Mouse (Mus musculus): Measurements from ENCODE around the gene Agap1. TPM values are rescaled to one million over a fixed set of nuclear protein-coding genes. Genes with fewer than 3 reads are reported as not detected.

Agap1 gene
- polyA plus RNA-seq, 1 experiment = 31.6 TPM

DNA sequence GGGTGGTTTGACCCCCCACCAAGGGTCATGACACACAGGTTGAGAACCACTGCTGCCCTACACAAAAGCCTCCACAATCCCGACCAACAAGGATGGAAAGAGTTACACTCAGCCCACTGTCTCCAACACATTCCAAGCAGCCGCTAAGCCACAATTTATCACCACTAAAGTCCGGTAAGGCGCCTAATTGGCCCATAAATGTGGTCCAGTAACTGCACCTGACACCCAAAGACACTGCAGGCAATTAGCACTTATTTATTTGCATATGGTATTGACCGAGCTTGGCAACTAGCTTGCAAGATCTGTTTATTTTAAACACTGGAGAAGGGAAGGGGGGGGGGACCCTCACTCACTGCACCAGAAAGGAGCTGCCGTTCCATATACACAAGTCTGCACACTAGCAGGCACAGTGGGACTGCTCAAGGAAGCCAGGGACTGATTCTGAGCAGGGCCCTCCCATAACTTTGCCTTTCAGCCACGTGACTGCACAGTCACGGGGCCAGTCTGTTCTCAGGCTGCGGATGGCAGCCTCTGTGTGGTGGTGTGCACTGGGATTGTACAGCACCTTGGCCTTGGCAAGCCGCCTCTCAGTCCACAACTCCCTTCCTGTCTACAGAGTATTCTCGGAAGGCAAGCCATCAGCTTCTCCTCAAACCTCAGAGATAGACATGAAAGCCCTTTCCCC is 445.3 kb downstream of the Agap1 start:
- no peaks in the 10 kb centered on the region for H3K27me3 ChIP-seq (replicated peaks; ENCODE audit: control insufficient read depth, insufficient read depth, low read length)
- 0 out of 2 replicates have a peak, but pooled peaks cover 3% of the 10 kb centered on the region for H3K4me1 ChIP-seq (ENCODE audit: control insufficient read depth, insufficient read depth, low read length)
- TF ChIP-seq POLR2A (IDR thresholded peaks at IDR 0.05; ENCODE audit: low read depth, low read length) = no peak
- no peak for TF ChIP-seq CTCF (conservative IDR thresholded peaks at IDR 0.05; ENCODE audit: insufficient read depth, insufficient read length, low read depth, low read length)
- H3K4me3 ChIP-seq (ENCODE audit: insufficient read depth, low read depth, low read length) = no peak overlapping the region
- WGBS = 51% methylated on average over 11 of the region's 11 CpGs
- DNase-seq = peak; percentile 57
- H3K36me3 ChIP-seq (ENCODE audit: control insufficient read depth, insufficient read depth, low read length) = no peaks in the 10 kb centered on the region
- H3K27ac ChIP-seq (ENCODE audit: insufficient read depth, low read depth, low read length) = no peak overlapping the region

DNA sequence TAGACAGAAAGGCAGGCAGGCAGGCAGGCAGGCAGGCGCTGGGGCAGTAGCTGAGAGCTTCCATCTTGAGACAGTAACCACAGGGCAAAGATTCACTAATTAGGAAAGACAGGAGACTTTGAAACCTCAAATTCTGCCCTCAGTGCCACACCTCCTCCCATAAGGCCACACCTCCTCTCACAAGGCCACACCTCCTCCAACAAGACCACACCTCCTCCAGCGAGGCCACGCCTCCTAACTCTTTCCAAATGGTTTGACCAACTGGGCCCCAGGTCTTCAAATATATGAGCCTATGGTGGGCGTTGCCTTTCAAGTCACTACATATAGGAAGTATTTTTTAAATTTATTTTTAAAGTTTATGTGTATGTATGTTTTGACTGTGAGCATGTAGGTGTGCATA is 446.8 kb downstream of the Agap1 start:
- no peak overlapping the region for H3K4me3 ChIP-seq (ENCODE audit: insufficient read depth, low read depth, low read length)
- DNase-seq = no peak
- no peaks in the 10 kb centered on the region for H3K27me3 ChIP-seq (replicated peaks; ENCODE audit: control insufficient read depth, insufficient read depth, low read length)
- no peak overlapping the region for H3K27ac ChIP-seq (ENCODE audit: insufficient read depth, low read depth, low read length)
- 85% methylated on average over 4 of the region's 4 CpGs for WGBS
- 0 out of 2 replicates have a peak, but pooled peaks cover 3% of the 10 kb centered on the region for H3K4me1 ChIP-seq (ENCODE audit: control insufficient read depth, insufficient read depth, low read length)
- TF ChIP-seq CTCF (conservative IDR thresholded peaks at IDR 0.05; ENCODE audit: insufficient read depth, insufficient read length, low read depth, low read length) (no peak), POLR2A (IDR thresholded peaks at IDR 0.05; ENCODE audit: low read depth, low read length) (no peak)
- H3K36me3 ChIP-seq (ENCODE audit: control insufficient read depth, insufficient read depth, low read length) = no peaks in the 10 kb centered on the region

DNA sequence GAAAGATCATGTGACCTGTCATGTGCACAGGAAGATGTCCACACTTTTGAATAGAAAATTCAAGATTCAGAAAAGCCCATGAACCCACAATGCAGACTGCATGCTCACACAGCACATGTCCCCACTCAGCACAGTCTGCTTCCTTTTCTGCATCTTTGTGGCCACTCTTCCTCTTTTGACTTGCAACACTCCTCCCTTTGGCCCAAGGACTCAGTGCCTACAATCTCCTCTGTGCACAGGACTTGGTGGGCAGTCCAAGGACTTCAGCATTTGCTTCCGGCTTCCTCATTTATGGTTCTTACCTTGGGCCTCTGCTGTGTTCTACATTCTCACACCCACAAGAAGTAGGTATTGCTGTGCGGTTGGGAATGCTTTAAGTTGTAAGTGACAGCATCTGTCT is 447.6 kb downstream of the Agap1 start:
- no peaks in the 10 kb centered on the region for H3K27me3 ChIP-seq (replicated peaks; ENCODE audit: control insufficient read depth, insufficient read depth, low read length)
- no peak for TF ChIP-seq POLR2A (IDR thresholded peaks at IDR 0.05; ENCODE audit: low read depth, low read length)
- no peak for TF ChIP-seq CTCF (conservative IDR thresholded peaks at IDR 0.05; ENCODE audit: insufficient read depth, insufficient read length, low read depth, low read length)
- no peak overlapping the region for H3K27ac ChIP-seq (ENCODE audit: insufficient read depth, low read depth, low read length)
- no peaks in the 10 kb centered on the region for H3K36me3 ChIP-seq (ENCODE audit: control insufficient read depth, insufficient read depth, low read length)
- 0 out of 2 replicates have a peak, but pooled peaks cover 3% of the 10 kb centered on the region for H3K4me1 ChIP-seq (ENCODE audit: control insufficient read depth, insufficient read depth, low read length)
- no peak for DNase-seq
- H3K4me3 ChIP-seq (ENCODE audit: insufficient read depth, low read depth, low read length) = no peak overlapping the region
- 92% methylated on average over 2 of the region's 2 CpGs for WGBS

DNA sequence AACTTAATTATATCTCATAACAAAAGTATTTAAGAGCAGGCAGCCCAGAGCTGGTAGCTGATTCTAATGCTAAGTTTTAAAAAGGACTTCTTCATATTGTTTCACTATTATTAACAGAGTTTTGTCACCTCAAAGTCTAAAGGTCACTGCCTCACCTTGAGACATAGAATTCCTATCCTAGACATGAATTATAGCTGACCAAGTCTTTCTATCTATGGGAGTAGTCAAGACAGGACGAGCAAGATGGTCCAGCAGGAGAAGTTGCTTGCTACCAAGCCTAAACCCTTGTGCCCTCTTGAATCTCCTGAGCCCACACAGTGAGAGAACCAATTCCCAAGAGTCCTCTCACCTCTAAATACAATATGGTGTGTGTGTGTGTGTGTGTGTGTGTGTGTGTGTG is 448.0 kb downstream of the Agap1 start:
- H3K36me3 ChIP-seq (ENCODE audit: control insufficient read depth, insufficient read depth, low read length) = no peaks in the 10 kb centered on the region
- DNase-seq = no peak
- 0 out of 2 replicates have a peak, but pooled peaks cover 3% of the 10 kb centered on the region for H3K4me1 ChIP-seq (ENCODE audit: control insufficient read depth, insufficient read depth, low read length)
- no peaks in the 10 kb centered on the region for H3K27me3 ChIP-seq (replicated peaks; ENCODE audit: control insufficient read depth, insufficient read depth, low read length)
- no peak for TF ChIP-seq CTCF (conservative IDR thresholded peaks at IDR 0.05; ENCODE audit: insufficient read depth, insufficient read length, low read depth, low read length)
- TF ChIP-seq POLR2A (IDR thresholded peaks at IDR 0.05; ENCODE audit: low read depth, low read length) = no peak
- no peak overlapping the region for H3K4me3 ChIP-seq (ENCODE audit: insufficient read depth, low read depth, low read length)
- WGBS = 71% methylated on average over 1 of the region's 1 CpGs
- no peak overlapping the region for H3K27ac ChIP-seq (ENCODE audit: insufficient read depth, low read depth, low read length)

DNA sequence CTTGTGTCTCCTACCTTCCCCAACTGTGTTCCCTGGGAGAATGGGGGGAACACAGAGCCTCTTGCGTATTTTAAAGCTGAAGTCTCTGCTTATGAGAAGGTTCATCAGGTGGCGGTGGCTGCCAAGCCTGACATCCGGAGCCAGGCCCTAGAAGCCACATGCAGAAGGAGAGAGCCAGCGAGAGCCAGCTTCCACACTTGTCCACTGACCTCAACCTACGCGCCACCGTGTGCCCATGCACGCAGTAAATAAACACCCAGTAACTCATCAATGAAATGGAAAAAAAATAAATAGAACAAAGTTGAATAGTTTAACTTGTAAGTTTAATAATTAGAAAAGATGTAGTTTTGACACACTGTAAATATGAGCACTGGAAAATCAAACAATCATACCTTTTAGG is 455.2 kb downstream of the Agap1 start:
- DNase-seq = peak; percentile 35
- Histone ChIP-seq H3K4me1 (ENCODE audit: control insufficient read depth, insufficient read depth, low read length) (0 out of 2 replicates have a peak, but pooled peaks cover 2% of the 10 kb centered on the region), H3K27me3 (replicated peaks; ENCODE audit: control insufficient read depth, insufficient read depth, low read length) (no peaks in the 10 kb centered on the region), H3K27ac (ENCODE audit: insufficient read depth, low read depth, low read length) (no peak overlapping the region), H3K36me3 (ENCODE audit: control insufficient read depth, insufficient read depth, low read length) (no peaks in the 10 kb centered on the region), H3K4me3 (ENCODE audit: insufficient read depth, low read depth, low read length) (no peak overlapping the region)
- TF ChIP-seq CTCF (conservative IDR thresholded peaks at IDR 0.05; ENCODE audit: insufficient read depth, insufficient read length, low read depth, low read length) = 0 out of 2 replicates have a peak, but pooled peaks have one; percentile 5
- TF ChIP-seq POLR2A (IDR thresholded peaks at IDR 0.05; ENCODE audit: low read depth, low read length) = no peak
- WGBS = 67% methylated on average over 8 of the region's 8 CpGs

DNA sequence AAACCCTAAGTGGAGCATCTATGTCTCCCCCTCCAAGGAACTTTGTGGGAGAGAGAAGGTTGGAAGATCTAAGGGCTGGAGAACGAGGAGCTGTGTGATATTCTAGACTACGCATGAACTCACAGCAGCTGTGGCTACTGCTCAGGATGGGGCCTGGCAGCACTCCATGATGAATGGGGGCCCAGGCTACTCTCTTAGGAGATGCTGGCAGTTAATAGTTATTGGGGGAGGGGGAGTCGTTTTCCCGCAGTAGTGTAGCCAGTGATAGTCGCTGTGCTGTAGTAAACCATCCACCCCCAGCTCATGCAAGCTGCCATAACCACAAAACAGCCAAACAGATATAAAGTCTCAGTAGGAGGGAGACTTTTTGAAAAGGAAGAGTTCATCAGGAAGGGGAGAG is 457.8 kb downstream of the Agap1 start:
- WGBS = 29% methylated on average over 5 of the region's 5 CpGs
- TF ChIP-seq CTCF (conservative IDR thresholded peaks at IDR 0.05; ENCODE audit: insufficient read depth, insufficient read length, low read depth, low read length) (no peak), POLR2A (IDR thresholded peaks at IDR 0.05; ENCODE audit: low read depth, low read length) (no peak)
- no peak overlapping the region for H3K27ac ChIP-seq (ENCODE audit: insufficient read depth, low read depth, low read length)

DNA sequence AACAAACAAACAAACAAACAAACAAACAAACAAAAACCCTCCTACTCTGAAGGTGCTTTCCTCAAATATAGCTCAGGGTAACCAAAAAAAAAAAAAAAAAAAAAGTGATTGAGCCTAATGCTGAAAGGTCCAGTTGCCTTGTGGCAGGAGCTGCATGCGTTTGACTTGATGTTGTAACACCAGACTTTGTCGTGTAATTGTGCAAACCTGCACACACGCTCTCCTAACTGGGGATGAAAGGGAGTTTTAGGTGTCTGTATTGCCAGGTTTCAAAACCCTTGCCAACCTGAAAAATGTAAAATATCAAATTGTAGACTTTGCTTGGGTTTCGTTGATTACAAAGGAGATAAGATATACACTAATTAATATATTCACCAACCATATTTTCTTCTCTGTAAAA is 459.0 kb downstream of the Agap1 start:
- no peak for DNase-seq
- no peak overlapping the region for H3K27ac ChIP-seq (ENCODE audit: insufficient read depth, low read depth, low read length)
- no peak overlapping the region for H3K4me3 ChIP-seq (ENCODE audit: insufficient read depth, low read depth, low read length)
- H3K27me3 ChIP-seq (replicated peaks; ENCODE audit: control insufficient read depth, insufficient read depth, low read length) = no peaks in the 10 kb centered on the region
- no peak for TF ChIP-seq CTCF (conservative IDR thresholded peaks at IDR 0.05; ENCODE audit: insufficient read depth, insufficient read length, low read depth, low read length)
- TF ChIP-seq POLR2A (IDR thresholded peaks at IDR 0.05; ENCODE audit: low read depth, low read length) = no peak
- H3K4me1 ChIP-seq (ENCODE audit: control insufficient read depth, insufficient read depth, low read length) = 0 out of 2 replicates have a peak, but pooled peaks cover 2% of the 10 kb centered on the region
- no peaks in the 10 kb centered on the region for H3K36me3 ChIP-seq (ENCODE audit: control insufficient read depth, insufficient read depth, low read length)
- 81% methylated on average over 4 of the region's 4 CpGs for WGBS

More for the DNA sequence above, 457.8 kb downstream of the Agap1 start:
- Histone ChIP-seq H3K27me3 (replicated peaks; ENCODE audit: control insufficient read depth, insufficient read depth, low read length) (no peaks in the 10 kb centered on the region), H3K36me3 (ENCODE audit: control insufficient read depth, insufficient read depth, low read length) (no peaks in the 10 kb centered on the region), H3K4me1 (ENCODE audit: control insufficient read depth, insufficient read depth, low read length) (0 out of 2 replicates have a peak, but pooled peaks cover 2% of the 10 kb centered on the region), H3K4me3 (ENCODE audit: insufficient read depth, low read depth, low read length) (no peak overlapping the region)
- no peak for DNase-seq

Data from kidney, adult 2 months (tissue).